Mouse (Mus musculus) CD4-positive helper T cell, adult 2 months (primary cell): ENCODE results near the gene St6galnac3.
A peak's percentile ranks its signal among the peaks of the same experiment; 100 is the strongest.

Experiments used
- DNase-seq: peaks from one replicate; pipeline ENCODE4 v3.0.0-alpha.2; 2012; ENCODE audit warnings: low read depth, missing footprints, low spot score

The St6galnac3 gene

DNA sequence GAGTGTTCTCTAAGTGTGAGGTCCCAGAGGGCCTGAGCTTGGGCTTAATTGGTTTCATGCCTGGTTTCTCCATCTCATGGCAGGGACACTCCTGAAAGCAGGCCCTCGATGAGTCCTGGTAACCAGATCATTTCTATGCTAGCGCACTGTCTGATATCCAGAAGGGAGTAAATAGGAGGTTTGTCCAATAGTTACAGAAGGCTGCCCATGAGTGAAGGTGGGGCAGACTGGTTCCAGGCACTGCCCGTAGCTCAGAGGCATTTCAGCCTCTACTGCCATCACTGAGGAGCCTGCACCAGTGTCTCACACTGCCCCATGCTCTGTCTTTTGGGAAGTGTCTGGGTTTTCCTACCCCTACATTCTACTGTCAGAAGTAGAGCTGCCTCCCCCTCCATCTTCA lies 72.1 kb downstream of the St6galnac3 start:
- no peak for DNase-seq

- DNase-seq: no peak
These were observed 76.3 kb downstream of the St6galnac3 start for GRCm38 (mm10) chr3:153648713-153649112.

DNA sequence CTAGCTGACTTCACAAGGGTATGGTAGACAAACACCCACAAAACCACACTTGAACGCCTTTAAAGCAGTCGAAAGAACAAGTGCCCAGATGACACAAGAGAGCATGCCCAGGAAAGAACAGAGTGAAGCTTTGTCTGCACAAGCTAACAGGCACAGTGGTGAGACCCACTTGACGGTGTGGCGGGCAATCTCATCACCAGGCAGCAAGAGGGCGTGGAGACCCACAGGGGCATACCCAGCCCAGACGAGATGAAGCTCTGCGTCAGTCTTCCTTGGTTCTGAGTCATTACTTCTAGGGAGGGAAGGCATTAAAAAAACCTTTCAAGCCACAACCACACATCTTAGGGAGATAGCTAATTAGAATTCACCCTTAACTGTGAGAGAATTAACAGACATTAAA lies 79.2 kb downstream of the St6galnac3 start:
- DNase-seq: peak; percentile 19

DNA sequence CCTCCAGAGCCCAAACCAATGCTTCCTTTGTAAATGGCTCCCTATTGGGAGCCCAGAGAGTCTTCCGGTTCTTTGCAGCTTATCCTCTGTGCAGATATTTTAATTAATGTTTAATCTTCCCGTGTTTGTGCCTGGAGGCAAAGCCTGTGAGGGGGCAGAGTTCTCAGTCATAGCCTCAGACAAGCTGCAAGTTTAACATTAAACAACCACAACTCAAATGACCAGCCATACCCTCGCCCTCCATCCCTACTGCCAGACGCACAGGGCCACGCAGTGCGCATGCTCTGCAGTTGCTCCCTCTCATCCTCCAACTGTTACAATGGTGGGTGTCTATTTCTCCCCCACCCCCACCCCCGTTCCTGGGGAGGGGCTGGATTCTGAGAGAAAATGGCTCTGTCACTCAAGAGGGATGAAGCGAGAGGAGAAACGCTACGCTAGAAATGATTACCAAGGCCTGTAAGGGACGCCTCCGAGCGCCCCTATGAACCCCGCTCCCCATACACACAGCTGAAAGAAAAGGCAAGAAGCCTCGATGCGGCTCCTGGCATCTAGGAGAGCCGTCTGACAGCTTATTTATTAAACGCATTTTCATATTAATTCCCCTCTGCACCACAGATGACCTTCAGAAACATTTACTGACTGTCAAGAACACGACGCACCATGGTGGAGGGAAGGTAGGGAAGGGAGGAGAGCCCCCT lies 81.0 kb downstream of the St6galnac3 start:
- no peak for DNase-seq

- DNase-seq: no peak
These were observed 82.1 kb downstream of the St6galnac3 start for GRCm38 (mm10) chr3:153642826-153643225.

GRCm38 (mm10) chr3:153641805-153642204 lies 83.2 kb downstream of the St6galnac3 start:
- DNase-seq: no peak

GRCm38 (mm10) chr3:153637336-153637735 lies 87.6 kb downstream of the St6galnac3 start:
- DNase-seq: no peak

- no peak for DNase-seq
These were observed 88.2 kb downstream of the St6galnac3 start for GRCm38 (mm10) chr3:153636804-153637153.

DNA sequence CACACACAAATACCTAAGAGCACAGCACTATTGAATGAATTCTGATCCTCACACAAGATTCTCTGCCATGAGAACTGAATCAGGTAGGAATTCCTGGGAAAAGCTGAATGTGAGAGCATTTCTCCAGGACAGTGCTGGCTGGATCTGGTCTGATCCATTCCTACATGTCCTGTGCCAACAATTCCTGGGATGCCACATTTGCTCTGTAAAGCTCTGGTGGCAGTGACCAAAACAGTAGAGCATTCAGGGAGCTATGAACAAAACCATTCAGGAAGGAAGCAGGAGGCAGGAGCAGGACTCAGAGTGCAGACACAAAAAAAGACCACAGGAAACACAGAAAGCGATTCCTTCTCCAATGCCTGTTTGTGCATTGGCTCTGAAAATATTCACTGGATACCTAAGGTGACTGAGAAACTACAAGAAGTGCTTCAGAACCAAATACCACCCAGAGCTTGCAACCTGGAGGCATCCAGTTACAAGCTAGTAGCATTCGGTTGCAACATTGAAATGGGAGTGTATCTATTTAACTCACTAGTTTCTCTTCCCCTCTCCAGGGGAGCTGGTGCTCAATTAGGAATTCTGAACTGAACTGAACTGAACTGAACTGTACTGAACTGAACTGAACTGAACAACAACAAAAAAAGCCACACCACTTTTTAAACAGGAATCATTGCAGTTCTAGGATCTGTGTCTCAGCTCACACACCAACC lies 88.7 kb downstream of the St6galnac3 start:
- no peak for DNase-seq

DNA sequence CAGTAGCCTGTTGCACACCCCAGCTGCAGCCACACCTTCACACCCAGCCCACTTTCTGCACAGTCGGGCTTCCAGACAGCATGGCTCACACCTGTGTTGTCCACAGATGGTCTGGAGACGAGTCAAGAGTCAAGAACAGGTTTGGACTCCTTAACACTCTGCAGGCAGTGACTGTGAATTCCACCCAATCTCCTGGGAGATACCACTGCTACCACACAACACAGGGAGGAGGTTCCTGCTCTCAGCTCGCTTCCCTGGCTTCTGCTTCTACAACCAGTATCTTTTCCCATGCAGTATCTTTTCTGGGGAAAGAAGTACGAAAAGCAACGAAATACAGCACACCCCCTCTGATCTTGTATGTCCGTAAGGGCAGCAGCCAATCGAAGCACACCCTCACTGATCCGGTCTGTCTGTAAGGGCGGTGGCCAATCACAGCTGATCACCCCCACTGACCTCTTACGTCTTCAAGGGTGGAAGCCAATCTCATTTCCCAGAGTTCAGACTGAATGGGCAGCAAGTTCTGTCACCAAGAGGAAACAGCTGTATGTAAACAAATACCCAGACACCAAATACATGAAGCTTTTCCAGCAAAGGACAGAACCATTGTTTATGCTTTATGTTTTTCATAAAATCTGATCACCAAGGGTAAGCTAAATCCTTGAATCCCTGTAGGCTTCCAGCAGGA lies 92.8 kb downstream of the St6galnac3 start:
- DNase-seq: no peak

DNA sequence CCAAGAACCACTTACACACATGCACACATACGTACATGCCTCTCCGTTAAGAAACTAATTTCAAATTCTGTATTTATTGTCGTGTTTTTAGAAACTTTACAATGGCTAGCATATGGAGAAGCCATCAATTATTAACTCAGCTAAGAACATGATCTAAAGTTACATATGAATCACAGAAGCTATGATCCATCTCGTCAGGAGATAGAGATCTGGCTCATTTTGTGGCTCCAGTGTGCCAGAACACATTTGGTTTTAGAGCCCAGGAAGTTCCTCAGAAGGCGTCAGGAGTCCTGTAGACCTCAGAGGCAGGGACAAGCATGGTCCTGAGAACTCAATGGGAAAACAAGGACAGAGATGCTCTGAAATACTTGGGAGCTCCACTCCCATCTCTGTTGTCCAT lies 98.7 kb downstream of the St6galnac3 start:
- DNase-seq: no peak

- DNase-seq: no peak
These were observed 106.0 kb downstream of the St6galnac3 start for GRCm38 (mm10) chr3:153618976-153619375.

DNA sequence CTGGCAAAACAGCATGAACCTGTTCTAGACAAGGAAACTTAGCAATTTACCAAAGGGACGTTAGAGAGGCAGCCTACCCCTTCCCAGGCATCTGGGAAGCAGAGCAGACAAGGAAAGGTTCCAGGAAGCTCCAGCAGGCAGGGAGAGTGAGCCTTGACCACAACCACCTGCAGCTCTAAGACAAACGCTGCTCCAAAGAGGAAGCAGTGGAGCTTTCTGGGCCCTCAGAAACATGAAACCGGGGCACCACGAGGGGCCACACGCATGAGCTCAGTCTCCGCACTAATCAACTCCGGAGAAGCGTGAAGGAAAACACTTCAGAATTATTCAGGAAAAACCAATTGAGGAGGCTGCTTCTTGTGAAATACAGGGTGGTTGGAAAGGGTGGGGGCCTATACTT lies 108.1 kb downstream of the St6galnac3 start:
- no peak for DNase-seq

GRCm38 (mm10) chr3:153610239-153610638 lies 114.7 kb downstream of the St6galnac3 start:
- DNase-seq: no peak

DNA sequence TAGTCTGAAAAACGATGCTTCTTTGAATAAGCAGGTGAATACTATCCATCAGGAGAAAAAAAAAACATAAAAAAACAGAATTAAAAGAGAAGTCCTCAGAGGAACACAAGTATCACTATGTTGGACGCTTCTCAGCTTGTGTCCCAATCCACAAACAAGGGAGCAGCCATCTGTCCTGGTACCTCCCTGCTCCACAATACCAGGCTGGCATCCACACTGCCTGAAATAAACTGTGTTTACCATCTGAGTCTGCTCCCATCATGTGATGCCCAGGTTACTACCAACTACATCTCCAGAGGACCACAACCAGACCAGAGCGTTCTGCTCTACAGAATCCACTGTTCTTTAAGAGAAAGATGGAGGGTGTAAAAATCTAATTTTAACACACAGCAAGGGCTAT lies 118.6 kb downstream of the St6galnac3 start:
- no peak for DNase-seq

DNA sequence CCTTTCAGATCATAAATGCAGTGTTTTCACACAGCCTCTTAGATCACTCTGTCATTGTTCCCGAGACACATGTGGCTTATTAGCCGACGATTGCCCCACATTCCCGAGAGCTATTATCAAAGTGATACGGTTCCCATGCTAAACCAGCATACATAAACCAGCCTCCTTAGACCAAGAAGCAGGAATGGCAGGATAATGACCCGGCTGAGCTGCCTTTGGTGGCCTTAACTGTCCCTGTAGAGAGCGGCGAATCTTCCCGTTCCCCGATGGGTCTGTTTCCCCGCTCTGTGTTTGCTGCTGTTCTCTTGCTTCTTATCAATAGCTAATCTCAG lies 119.2 kb downstream of the St6galnac3 start:
- no peak for DNase-seq

GRCm38 (mm10) chr3:153605089-153605766 lies 119.7 kb downstream of the St6galnac3 start:
- no peak for DNase-seq

- no peak for DNase-seq
These were observed 125.8 kb downstream of the St6galnac3 start for GRCm38 (mm10) chr3:153599179-153599578.

DNA sequence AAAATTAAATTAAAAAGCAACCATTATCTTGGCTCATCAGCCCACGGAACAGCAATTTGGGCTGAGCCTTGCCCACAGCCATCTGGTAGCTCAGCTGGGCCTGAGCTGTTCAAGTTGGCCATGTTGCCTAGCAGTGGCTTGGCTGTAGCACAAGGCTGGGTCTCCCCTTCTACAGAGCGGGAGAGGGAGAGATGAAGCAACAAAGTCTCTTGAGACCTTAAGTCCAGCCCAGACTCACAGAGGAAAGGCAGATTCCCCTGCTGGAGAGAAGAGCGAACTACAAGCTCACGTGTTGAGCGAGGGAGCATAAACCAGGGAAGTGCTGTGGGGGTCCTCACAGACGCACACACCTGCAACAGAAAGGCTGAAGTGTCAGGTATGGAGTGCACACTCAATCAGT lies 126.3 kb downstream of the St6galnac3 start:
- no peak for DNase-seq

DNA sequence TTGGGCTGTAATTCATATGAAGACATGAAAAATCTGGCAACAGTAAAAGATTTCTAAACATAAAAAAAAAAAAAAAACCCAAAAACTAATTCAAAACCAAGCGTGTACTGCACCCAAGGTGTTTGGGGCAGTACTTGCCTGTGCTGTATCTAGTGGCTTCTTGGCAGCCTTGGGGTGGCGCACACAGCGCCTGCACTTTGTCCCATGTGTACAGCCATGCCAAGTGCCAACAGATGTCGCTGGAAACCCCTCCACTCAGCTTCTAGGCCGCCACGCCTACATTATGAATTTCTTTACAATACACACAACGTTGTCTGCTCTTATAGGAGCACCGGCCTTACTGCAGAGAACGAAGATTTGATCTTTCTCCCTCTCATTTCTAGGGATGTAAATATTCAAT lies 130.4 kb downstream of the St6galnac3 start:
- DNase-seq: no peak

GRCm38 (mm10) chr3:153593978-153594377 lies 131.0 kb downstream of the St6galnac3 start:
- DNase-seq: no peak

DNA sequence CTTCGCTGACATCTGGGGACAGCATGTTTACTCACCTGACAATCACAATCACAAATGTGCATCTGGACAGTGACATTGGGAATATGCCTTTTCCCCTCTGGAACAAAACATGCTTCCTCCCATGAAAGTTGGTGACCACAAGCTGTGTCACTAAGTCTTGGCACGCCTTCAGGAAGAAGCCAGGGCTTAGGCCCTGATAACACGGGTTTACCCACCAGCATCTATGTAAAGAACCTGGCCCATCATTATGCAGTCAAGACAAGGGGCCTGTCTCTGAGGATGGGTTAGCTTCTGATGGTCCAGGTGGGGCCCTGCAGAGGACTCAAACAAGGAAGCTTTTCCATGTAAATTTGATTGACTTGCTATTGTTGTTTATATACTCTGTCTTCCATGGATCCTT lies 131.9 kb downstream of the St6galnac3 start:
- DNase-seq: no peak
